Mouse (Mus musculus): ENCODE results near the gene Sash1.
A peak's percentile ranks its signal among the peaks of the same experiment; 100 is the strongest.

Gene Sash1

GRCm38 (mm10) chr10:8880950-8881675, 4.8 kb downstream of the Sash1 start:
- TF ChIP-seq GATA4 (IDR thresholded peaks at IDR 0.05; ENCODE audit: insufficient replicate concordance, low read length) = no peak

- no peak for TF ChIP-seq GATA4 (IDR thresholded peaks at IDR 0.05; ENCODE audit: insufficient replicate concordance, low read length)
Observed at GRCm38 (mm10) chr10:8878824-8879223, 7.0 kb downstream of the Sash1 start.

GRCm38 (mm10) chr10:8878381-8878780, 7.5 kb downstream of the Sash1 start:
- TF ChIP-seq GATA4 (IDR thresholded peaks at IDR 0.05; ENCODE audit: insufficient replicate concordance, low read length) = no peak

GRCm38 (mm10) chr10:8873631-8874370, 12.1 kb downstream of the Sash1 start:
- TF ChIP-seq GATA4 (IDR thresholded peaks at IDR 0.05; ENCODE audit: insufficient replicate concordance, low read length) = peak; percentile 30; the same call in 1 of the 2 replicates

- no peak for TF ChIP-seq GATA4 (IDR thresholded peaks at IDR 0.05; ENCODE audit: insufficient replicate concordance, low read length)
Observed at GRCm38 (mm10) chr10:8872788-8873187, 13.1 kb downstream of the Sash1 start.

- no peak for TF ChIP-seq GATA4 (IDR thresholded peaks at IDR 0.05; ENCODE audit: insufficient replicate concordance, low read length)
Observed at GRCm38 (mm10) chr10:8871935-8872334, 13.9 kb downstream of the Sash1 start.

- peak; percentile 11; the same call in 1 of the 2 replicates for TF ChIP-seq GATA4 (IDR thresholded peaks at IDR 0.05; ENCODE audit: insufficient replicate concordance, low read length)
Observed at GRCm38 (mm10) chr10:8870368-8870767, 15.5 kb downstream of the Sash1 start.

GRCm38 (mm10) chr10:8866062-8866642, 19.7 kb downstream of the Sash1 start:
- TF ChIP-seq GATA4 (IDR thresholded peaks at IDR 0.05; ENCODE audit: insufficient replicate concordance, low read length) = peak; percentile 10; the same call in 1 of the 2 replicates

- no peak for TF ChIP-seq GATA4 (IDR thresholded peaks at IDR 0.05; ENCODE audit: insufficient replicate concordance, low read length)
Observed at GRCm38 (mm10) chr10:8860655-8861054, 25.2 kb downstream of the Sash1 start.

GRCm38 (mm10) chr10:8858718-8859117, 27.2 kb downstream of the Sash1 start:
- TF ChIP-seq GATA4 (IDR thresholded peaks at IDR 0.05; ENCODE audit: insufficient replicate concordance, low read length) = no peak

- no peak for TF ChIP-seq GATA4 (IDR thresholded peaks at IDR 0.05; ENCODE audit: insufficient replicate concordance, low read length)
Observed at GRCm38 (mm10) chr10:8856942-8857341, 28.9 kb downstream of the Sash1 start.

- no peak for TF ChIP-seq GATA4 (IDR thresholded peaks at IDR 0.05; ENCODE audit: insufficient replicate concordance, low read length)
Observed at GRCm38 (mm10) chr10:8853326-8853725, 32.5 kb downstream of the Sash1 start.

- no peak for TF ChIP-seq GATA4 (IDR thresholded peaks at IDR 0.05; ENCODE audit: insufficient replicate concordance, low read length)
Observed at GRCm38 (mm10) chr10:8851625-8852024, 34.2 kb downstream of the Sash1 start.

GRCm38 (mm10) chr10:8847974-8848373, 37.9 kb downstream of the Sash1 start:
- TF ChIP-seq GATA4 (IDR thresholded peaks at IDR 0.05; ENCODE audit: insufficient replicate concordance, low read length) = no peak

GRCm38 (mm10) chr10:8846258-8846657, 39.6 kb downstream of the Sash1 start:
- TF ChIP-seq GATA4 (IDR thresholded peaks at IDR 0.05; ENCODE audit: insufficient replicate concordance, low read length) = no peak

GRCm38 (mm10) chr10:8845230-8845770, 40.6 kb downstream of the Sash1 start:
- TF ChIP-seq GATA4 (IDR thresholded peaks at IDR 0.05; ENCODE audit: insufficient replicate concordance, low read length) = no peak
